Mouse (Mus musculus) adrenal gland, adult 18-20 months (tissue): Measurements from ENCODE around the gene Nsrp1. TPM values are rescaled to one million over a fixed set of nuclear protein-coding genes. Genes with fewer than 3 reads are reported as not detected.

Source experiments
- microRNA-seq, 2 experiments: library from miRNA; unstranded; fragments of <30 nt; microRNA quantifications; one replicate each; pipeline ENCODE4 v1.2.0; 2021; ENCODE audit warnings: borderline number of aligned reads in 2 of 2
- total RNA-seq, 2 experiments: library from RNA; stranded (reverse); gene quantifications; 1 replicate in 1 of 2; 2 replicates in 1 of 2; pipeline ENCODE4 v1.2.3; 2021

The Nsrp1 gene
- total RNA-seq, 2 experiments from 2014 or later = 21.0 to 28.0 TPM

Small RNA genes within 50 kb of the gene (microRNA-seq; reads per million reads assigned to microRNA genes)
- 3,535 to 4,399 reads per million in 2 experiments for gene Mir423

Other genes starting within 250 kb of the Nsrp1 start
- 10 to 100 TPM; 29.8 to 39.1 TPM for gene Cpd, start 231.4 kb downstream of the Nsrp1 start, total RNA-seq
- gene Tmigd1, start 176.3 kb downstream of the Nsrp1 start, total RNA-seq = under 1 TPM; 0.29 to 0.83 TPM
- 10 to 100 TPM; 40.3 to 47.8 TPM for gene Blmh, start 153.6 kb downstream of the Nsrp1 start, total RNA-seq
- 10 to 100 TPM; 40.7 to 45.6 TPM for gene Slc6a4, start 79.8 kb downstream of the Nsrp1 start, total RNA-seq
- under 1 TPM; 0.22 to 0.80 TPM for gene Efcab5, start 110.5 kb upstream of the Nsrp1 start, total RNA-seq
- 10 to 100 TPM; 19.5 to 22.3 TPM for gene Ssh2, start 137.9 kb upstream of the Nsrp1 start, total RNA-seq